Mouse (Mus musculus) adrenal gland, postnatal 36 days (tissue): ENCODE measurements around the gene Mcfd2. TPM values are rescaled to one million over a fixed set of nuclear protein-coding genes. Genes with fewer than 3 reads are reported as not detected.
"Not testable (repeated sequence)": the region's sequence is repeated elsewhere in the genome, so short reads cannot be mapped to it uniquely, and the experiment has no call there.

Source experiments
- DNase-seq, 2 experiments: peaks; one replicate each; pipeline ENCODE4 v3.0.0; 2021; ENCODE audit warnings: mixed read lengths in 1 of 2
- long read RNA-seq, 2 experiments: library from polyadenylated mRNA; stranded (forward); transcript quantifications; one replicate each; pipeline ENCODE4 v2.0.0; 2021; ENCODE audit warnings: borderline sequencing depth in 2 of 2
- total RNA-seq, 2 experiments: library from RNA; stranded (reverse); gene quantifications; 2 replicates each; pipeline ENCODE4 v1.2.3; 2021

The Mcfd2 gene
- 100 to 1,000 TPM; 256 to 285 TPM for total RNA-seq
- long read RNA-seq, experiment 1, transcript Mcfd2-202 (5 exons, 813 nt): minor isoform, 6 of 300 reads
- long read RNA-seq, experiment 1, transcript Mcfd2-201 (4 exons, 2,038 nt): major isoform, 170 of 300 reads
- long read RNA-seq, experiment 1, transcript Mcfd2-204 (5 exons, 2,017 nt): minor isoform, 8 of 300 reads
- long read RNA-seq, experiment 1, transcript Mcfd2-206 (5 exons, 603 nt): minor isoform, 25 of 300 reads
- long read RNA-seq, experiment 1, partial matches to known transcripts: 17 of 300 reads
- long read RNA-seq, experiment 1, other reads (novel, unspliced or antisense): 74 of 300 reads
- long read RNA-seq, experiment 2, transcript Mcfd2-206 (5 exons, 603 nt): minor isoform, 11 of 68 reads
- long read RNA-seq, experiment 2, transcript Mcfd2-201 (4 exons, 2,038 nt): major isoform, 35 of 68 reads
- long read RNA-seq, experiment 2, partial matches to known transcripts: 4 of 68 reads
- long read RNA-seq, experiment 2, other reads (novel, unspliced or antisense): 15 of 68 reads

DNA sequence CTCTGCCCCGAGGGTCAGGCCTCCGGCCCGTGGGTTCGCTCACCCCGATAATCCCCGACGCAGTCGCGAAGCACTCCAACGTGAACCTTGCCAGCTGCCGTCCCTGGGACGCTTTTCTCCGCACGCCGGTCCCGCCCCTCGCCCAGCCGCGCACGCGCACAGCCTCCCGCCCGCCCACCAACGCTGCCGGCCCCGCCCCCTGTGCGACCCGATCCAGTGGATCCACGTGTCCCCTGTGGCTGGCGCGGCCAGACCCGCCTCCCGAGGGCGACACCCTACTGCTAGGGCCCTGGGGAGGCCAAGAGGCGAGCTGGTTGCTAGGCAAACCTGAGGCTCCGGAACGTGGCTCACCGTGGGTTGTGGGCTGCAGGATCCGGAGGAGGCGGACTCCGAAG is at the start of gene Mcfd2:
TSS of gene Mcfd2 (minus strand) at position 144 of the 395 bp plus-strand sequence.
- DNase-seq: peak; percentile 98 to 99

DNA sequence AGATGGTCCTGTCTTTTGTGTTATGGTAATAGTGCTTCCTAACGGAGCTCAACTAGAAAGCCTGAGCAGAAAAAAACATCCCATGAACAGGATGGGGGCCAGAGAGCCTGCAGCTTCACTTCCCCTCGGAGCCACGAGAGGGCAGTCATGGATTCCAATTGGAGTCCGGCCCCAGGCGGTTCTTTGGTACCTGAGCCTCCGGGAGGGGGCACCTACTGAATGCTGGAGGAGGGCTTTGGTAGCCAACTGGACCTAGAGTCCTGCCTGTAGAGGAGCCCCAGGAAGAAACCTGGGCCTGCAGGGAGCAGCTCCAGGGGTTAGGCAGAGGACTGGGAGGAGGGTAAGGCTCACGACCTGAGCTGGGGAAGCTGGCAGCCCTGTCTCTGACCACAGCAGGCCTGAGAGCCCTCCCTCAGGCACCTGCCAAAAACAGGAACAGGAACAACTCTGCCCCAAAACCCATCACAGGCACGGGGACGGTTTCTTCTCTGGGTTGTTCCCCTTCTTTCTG is 49.3 kb upstream of the Mcfd2 start:
- DNase-seq: peak; percentile 92 to 94

DNA sequence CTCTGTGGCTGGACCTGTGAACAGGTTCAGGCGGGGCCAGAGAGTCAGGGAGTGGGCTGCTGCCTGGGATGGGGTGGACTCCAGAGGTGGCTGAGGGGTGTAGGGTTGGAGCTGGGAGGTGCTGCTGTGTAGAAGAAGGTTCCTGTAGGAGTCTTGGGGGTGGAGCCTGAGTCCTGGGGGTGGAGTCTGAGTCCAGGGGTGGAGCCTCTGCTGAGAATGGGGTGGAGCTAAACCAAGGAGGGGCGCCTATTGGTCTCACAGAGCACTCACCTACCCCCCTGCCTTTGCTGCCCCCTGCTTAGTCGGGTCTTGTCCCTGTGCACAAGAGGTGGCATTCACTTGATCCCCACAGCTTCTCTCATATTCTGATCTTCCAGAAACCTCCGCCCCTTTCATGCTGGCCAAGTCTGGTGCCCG is 48.8 kb upstream of the Mcfd2 start:
- DNase-seq: peak; percentile 30 to 61

DNA sequence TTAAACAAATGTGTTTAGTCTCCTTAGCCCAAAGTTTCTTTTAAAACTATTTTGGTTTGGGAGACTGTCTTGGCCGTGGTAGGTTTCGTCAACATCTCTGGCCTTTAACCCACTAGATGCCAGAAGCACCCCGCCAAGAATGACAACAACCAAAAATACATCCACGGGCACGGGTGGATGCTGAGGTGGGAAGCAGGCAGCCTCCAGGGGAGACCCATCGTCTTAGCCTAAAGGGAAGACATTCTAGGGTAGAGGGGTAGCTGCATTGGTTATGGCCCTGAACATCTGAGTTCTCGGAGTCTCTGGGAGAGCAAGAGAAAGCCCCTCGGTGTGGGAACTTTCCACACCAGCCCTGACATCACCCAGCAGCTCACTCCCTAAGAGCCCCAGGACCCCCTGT is 48.4 kb upstream of the Mcfd2 start:
- DNase-seq: no peak

DNA sequence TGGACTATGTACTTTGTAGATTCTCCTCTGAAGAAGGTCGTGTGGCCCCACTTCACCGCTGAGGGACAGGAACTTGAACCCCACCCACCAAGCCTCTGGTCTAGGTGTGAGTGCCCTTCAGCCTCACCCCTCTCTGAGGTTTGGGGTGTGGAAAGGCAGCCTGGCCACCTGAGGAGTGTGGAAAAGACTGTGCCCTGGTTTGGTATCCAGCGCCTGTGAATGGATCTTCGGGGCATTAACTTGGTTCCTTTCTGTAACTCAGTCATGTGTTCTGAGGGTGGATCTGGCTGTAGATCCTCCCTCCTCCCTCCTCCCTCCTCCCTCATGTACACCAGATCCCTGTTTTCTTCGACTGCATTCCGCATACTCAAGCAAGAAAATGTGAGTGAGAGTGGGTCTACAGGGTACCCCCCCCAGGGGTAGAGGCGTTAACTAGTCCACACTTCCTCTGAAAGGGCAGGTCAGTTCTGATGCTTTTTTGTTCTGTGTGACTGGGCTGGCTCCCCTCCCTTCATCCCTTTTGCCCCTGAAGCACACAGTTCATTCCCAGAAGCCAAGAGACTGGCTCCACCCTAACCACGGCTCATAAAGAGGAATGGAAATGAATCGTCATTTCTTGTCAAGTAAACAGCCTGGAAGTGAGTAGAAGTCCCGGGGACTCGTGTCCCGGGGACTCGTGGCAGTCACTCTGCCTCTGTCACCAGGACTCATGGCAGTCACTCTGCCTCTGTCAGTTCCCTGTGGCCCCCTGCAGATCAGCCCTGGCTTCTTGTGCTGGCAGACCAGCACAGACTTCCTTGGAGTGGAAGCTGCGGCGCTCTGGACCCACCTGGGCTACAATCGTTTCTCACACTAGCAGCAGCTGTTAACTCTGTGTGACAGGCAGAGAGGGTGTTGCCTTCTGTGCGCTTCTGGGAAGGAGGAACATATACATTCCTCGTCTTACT is 47.5 kb upstream of the Mcfd2 start:
- DNase-seq: no peak

DNA sequence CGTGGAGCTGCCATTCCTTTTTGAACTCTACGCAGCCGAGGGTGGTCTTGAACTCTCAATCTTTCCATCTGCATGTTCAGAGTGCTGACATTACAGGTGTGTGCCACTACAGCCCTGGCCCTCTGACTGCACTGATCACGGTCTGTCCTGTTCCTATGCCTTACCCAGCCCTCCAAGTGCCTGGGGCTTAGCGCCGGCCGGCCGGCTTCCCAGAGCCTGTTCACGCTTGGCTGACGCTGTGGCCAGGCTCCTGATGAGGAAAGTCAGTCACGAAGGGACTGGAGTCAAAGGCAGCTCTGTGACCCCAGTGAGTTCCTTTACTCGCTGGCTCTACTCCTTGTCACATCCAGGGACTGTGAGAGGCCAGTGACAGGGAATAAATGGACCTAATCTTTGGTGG is 46.6 kb upstream of the Mcfd2 start:
- no peak for DNase-seq

DNA sequence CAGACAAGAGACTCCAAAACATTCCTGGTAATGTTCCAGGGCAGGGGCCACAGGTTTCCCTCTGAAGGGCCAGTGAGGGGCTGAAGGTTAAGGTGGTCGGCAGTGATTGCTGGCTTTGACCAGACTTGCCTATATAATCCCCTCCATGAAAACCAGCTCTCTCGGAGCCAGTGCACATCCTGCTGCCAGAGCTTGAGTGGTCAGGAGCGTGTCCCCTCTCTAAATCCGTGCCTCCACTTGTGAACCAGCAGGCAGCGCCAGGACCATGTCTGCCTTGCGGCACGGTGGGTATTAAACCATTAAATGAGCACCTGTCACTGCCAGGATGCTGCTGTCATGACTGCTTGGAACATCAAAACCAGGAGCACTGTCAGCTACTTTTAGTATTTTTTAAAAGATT is 44.8 kb upstream of the Mcfd2 start:
- no peak for DNase-seq

DNA sequence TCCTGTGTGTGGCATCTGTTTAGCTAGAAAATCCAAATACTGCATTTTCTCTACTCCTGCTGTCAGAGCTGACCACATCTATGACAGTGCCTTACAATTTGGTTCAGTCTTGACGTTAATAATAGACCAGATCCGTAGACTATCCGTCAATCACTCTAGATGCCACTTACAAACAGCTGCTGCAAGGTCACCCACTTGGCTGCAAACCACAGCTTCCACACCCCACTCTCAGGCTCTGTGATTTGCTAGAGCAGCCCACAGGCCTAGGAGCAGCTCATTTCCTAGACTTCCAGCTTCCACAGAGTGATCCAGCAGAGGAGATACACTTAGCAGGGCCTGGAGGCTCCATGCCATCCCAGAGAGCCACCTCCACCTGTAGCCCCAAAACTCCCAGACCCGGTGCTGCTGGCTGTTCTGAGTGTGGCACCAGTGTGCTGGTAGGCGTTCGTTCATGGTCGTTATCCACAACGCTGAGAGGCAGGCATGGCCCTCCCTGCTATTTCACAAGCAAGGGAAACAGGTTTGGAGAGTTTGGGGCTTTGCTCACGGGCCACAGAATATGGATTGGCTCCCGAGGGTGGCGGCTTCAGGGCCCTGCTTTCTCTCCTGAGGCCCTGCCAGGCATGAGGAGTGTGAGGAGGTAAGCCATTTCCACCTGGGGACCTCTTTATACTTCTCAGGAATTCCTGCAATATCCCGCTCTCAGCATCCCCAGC is 43.5 kb upstream of the Mcfd2 start:
- no peak for DNase-seq

DNA sequence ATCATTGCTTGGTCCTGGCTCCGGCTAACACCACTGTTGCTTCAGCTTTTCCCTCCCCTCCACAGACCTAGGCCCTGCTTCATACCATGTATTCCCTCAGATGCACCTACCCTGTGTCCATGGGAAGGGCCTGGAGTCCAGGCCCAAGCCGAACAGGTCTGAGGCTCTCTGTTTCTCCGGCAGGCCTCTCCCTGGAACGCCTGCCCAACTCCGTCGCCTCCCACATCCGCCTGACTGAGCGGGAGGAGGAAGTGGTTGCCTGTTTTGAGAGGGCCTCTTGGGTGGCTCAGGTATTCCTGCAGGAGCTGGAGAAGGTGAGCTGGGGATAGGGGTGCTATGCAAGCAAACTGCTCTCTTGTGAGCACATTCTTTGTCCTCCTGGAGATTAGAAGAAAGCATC is 41.0 kb upstream of the Mcfd2 start:
- no peak for DNase-seq

DNA sequence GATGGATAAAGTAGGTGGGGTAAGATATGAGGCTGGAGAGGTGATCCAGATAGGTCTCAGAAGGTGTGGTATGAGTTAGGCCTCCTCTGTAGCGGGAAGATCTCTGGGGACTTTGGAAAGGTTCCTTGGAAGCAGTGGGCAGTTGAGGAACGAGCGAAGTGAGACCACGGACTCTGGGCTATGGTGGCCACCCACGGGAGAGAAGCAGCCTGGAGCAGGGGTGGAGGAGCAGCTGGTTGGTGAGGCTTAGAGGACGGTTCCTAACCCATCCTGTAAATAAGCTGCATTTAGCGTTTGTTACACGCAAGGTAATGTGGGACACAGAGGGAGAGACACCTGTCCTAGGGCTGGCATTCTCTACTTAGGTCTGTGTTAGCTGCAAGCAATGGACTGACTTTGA is 39.3 kb upstream of the Mcfd2 start:
- no peak for DNase-seq

DNA sequence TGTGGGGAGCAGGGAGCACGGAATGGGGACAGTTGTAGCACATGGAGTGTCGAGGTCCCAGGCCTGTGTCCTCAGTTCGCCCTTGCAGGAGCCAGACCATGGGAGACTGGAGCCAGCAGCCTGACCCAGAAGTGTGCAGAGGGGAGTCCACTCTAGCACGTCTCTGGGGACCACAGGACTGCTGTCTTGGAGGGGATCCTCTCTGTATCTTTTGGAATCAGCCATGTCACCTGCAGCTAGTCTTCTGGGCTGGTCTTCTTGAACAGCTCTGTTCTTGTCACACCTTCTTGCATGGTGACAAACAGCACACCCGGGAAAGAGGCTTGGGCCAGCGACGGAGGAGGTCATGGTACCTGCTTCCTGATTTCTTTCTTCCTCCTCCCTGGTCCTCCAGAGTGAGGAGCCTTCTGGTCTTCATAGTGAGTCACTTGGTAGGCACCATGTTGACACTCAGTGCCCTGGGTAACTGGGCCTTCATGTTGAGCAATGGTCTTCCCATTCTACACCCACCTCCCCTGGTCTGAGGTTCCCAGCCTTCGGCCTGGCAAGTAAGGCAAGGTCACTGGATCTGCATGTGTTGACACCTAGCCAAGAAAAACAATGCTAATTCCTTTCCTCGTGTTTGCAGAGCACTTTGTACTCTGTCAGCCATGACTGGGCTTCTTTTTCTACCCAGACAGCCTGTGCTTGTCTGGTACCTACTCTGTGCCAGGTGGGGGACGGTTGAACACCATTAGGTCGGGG is 38.6 kb upstream of the Mcfd2 start:
- DNase-seq: peak; percentile 46 to 50

DNA sequence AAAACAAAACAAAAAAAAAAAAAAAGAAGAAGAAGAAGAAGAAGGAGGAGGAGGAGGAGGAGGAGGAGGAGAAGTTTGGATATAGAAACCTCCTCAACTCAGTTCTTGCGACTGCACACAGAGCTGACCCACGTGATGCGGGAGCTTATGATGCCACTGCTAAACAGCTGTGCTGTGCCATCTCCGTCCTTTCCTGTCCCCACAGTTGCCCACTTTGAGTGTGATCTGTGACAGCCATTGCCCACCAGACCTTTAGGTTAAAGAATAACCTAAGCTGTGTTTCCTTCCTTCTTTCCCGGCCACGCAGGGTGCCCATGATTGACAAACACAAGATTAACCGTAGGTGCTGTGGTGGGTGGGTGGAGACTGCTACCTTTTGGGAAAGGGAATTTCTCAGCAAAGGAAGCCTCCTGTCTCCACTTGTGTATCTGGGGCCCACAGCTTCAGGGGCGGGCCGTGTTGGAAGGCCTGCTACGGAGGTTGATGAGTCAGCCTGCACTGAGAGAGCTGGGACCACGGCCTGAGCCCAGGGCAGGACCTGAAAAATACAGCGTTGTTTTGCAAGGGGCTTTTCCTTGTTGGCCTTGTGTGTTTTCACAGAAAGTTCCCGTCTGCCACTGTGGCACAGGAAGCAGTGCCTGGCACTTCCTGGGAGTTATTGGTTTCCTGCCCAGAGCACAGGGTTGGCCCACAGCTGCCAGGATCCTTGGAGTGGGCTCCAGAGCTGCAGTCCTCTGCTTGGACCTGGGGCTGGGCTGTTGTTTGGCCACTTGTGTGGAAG is 36.5 kb upstream of the Mcfd2 start:
- DNase-seq: peak; percentile 61 to 65

DNA sequence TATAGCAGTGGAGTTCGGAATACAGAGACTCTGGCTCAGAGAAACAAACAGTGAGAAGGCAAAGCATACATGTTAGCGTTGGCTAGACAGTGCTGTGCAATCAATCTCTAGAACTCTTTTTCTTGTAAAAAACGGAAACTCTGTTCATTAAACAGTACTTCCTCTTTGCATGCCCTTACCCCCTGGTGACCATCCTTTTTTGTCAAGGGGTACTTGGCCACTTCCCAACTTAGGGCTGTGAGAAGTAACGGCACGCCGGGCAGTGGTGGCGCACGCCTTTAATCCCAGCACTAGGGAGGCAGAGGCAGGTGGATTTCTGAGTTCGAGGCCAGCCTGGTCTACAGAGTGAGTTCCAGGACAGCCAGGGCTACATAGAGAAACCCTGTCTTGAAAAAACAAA is 35.9 kb upstream of the Mcfd2 start:
- DNase-seq: not testable (repeated sequence)

DNA sequence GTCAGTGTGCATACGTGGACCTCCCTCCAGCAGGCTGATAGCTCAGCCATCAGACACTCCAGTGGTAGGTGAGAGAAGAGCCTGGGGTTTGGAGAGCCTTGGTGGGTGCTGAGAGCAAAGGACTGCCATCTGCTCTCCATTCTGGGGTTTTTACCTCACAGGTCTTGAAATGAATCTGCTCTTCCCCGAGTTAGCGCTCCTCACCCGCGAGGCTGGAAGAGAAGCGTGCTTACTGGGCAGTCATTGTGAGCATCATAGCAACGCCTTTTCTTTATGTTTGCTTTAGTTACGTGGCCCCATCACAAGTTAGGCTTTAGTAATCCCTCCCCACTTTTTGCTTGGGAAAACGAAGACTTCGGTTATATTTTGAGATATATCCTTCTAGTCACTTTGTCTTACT is 34.6 kb upstream of the Mcfd2 start:
- no peak for DNase-seq

DNA sequence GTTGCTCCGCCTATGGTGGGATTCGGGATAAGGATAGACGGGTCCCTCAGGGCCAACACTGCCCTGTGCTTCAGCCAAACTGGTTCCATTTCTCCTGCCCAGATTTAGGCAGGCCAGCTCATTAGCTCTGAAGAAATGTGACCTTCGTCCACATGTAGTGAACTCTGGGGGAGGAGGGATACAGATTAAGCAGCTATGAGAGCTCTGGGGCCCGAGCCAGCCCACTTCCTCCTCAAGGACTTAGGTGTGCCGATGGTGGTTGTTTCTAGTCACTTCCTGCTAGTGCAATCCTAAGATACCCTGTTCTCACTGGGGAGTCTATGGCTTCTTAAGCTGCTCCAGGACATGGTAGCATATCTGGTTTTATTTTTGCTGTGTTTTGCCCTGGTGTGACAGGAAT is 33.2 kb upstream of the Mcfd2 start:
- peak; percentile 28 to 47 for DNase-seq

DNA sequence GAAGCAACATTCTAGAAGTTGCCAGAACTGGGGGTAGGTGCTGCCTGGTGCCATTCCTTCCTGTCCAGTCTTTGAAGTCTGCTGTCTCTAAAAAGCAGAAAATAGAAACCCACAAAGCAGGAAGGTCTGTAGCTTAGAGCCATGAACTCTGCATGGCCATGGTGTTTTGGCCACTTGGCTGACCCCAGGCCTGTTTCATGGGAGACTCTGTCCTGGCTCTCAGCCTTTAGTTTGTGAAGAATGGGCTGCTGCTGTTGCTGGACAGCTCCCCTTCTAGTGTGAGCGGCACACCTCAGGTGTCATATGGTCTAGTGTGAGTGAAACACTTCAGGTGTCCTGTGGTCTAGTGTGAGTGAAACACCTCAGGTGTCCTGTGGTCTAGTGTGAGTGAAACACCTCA is 31.0 kb upstream of the Mcfd2 start:
- DNase-seq: not testable (repeated sequence)

DNA sequence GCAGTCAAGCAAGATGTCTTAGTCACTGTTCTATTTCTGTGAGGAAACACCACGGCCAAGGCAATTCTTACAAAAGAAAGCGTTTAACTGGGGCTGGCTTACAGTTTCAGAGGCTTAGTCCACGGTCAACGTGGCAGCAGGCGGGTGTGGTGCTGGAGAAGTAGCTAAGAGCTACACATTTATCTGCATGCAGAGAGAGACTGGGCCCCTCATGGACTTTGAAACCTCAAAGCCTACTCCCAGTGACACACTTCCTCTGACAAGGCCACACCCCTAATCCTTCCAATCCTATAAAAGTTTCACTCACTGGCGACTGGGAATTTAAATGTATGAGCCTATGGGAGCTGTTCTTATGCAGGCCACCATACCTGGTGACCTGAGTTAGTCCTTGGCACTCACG is 30.0 kb upstream of the Mcfd2 start:
- no peak for DNase-seq

DNA sequence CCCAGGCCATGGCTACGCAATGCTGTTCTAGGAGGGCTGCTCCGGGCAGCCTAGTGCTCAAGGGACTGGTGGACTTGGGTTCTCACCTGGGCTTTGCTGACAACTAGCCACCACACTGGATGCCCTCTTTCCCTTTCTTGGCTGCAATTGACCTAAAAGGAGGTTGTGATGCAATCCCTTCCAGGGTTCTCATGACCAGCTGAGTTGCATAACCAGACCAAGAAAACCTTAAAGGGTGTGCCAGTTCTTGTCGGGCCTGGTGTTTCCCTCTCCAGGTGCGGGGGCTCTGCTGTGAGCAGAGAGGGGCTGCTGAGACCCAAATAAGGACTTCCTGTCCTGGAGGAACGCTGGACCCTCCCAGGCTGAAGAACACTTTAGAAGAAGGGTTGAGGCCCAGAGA is 27.4 kb upstream of the Mcfd2 start:
- no peak for DNase-seq

DNA sequence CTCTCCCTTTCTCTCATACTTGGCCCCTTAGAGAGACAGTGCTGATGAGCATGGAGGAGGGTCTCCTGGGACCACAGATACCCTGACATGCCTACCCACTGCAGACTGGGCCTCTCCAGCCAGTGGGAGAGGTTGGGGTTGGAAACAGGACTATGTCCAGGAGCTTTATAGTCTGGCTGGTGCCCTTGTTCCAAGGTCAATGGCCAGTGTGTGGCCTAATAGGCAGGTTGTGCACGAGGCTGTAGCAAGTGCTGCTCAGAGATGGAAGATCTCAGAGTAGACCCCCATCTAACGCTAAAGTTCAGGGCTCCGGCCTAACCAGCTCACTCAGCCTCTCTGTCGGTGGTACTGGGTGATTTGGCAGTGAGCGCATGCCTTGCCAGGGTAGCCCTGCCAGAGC is 26.0 kb upstream of the Mcfd2 start:
- DNase-seq: no peak

DNA sequence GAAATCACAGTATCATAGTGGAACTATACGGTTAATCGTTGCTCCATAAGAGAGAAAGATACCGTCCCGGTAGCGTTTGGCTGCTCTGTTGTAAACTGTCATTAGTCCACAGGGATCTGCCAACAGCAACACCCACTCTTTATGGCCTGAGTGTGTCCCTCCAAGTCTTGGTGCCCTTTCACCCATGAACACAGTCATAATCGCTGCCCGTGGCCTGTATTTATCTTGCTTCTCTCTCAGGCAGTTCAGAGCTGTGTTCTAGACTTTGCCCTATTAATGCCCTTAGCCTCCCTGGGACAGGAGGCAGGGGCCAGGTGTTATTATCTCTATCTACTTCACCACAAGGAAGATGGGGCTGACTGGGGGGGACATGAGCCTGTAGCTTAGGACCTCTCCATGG is 25.3 kb upstream of the Mcfd2 start:
- DNase-seq: no peak

DNA sequence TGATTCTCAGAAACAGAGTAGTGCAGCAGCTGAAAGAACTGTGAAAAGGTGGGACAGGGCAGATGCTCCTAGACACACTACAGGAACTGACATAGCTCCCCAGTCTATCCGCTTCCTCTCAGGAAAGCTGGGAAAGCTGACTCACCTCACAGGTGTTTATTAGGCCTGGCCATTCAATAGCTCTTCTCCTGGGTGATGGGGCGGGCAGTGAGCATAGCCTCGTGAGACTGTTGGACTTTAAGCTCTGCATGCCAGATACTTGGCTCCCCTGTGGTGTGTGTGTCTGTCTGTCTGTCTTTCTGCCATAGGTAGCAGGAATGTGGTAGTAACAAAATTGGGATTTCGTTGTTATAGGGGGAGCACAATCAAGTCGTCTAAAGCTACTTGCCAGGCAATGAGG is 23.6 kb upstream of the Mcfd2 start:
- no peak for DNase-seq
